Mouse (Mus musculus) liver, embryonic 14.5 days (tissue): ENCODE measurements around the gene Epop. TPM values are rescaled to one million over a fixed set of nuclear protein-coding genes. Genes with fewer than 3 reads are reported as not detected.

ENCODE experiments used
- ATAC-seq: fragments of 200-750 bp; cut with Nextera tagmentation; 2 replicates; pipeline ENCODE4 v1.8.0; 2017; ENCODE audit warnings: moderate number of reproducible peaks, mild to moderate bottlenecking, moderate library complexity; ENCODE audit not compliant: insufficient read depth
- DNase-seq, 3 experiments: peaks; one replicate each; pipeline ENCODE4 v3.0.0-alpha.2; 2012 to 2013; ENCODE audit warnings: low read depth in 3 of 3, low spot score in 3 of 3
- H3K27ac ChIP-seq: fragments of 300-500 bp; sonication (generic); 2 replicates; pipeline ENCODE4 v1.5.1; 2014; ENCODE audit warnings: moderate library complexity, mild to moderate bottlenecking, control low read depth, inconsistent platforms
- H3K27me3 ChIP-seq: fragments of 300-500 bp; sonication (generic); 2 replicates; pipeline ENCODE4 v1.6.1; 2014; ENCODE audit warnings: mild to moderate bottlenecking, low read length, moderate library complexity; ENCODE audit not compliant: control insufficient read depth, insufficient read depth
- H3K36me3 ChIP-seq: fragments of 300-500 bp; sonication (generic); replicated peaks from 2 replicates; pipeline ENCODE4 v1.6.1; 2014; ENCODE audit warnings: low read depth; ENCODE audit not compliant: control insufficient read depth, insufficient read depth
- H3K4me1 ChIP-seq, 2 experiments: fragments of 200-500 bp in 1 of 2; fragments of 300-500 bp in 1 of 2; sonication (generic) in 1 of 2; replicated peaks; 2 replicates each; pipeline ENCODE4 v1.6.1; 2012 to 2014; ENCODE audit warnings: antibody characterized with exemption in 1 of 2, inconsistent platforms in 1 of 2, low read length in 1 of 2; ENCODE audit not compliant: control insufficient read depth in 2 of 2, insufficient read depth in 2 of 2
- H3K4me2 ChIP-seq: fragments of 300-500 bp; sonication (generic); 2 replicates; pipeline ENCODE4 v1.6.1; 2014; ENCODE audit warnings: low read depth, mild to moderate bottlenecking, control low read depth, moderate library complexity
- H3K4me3 ChIP-seq, 2 experiments: fragments of 200-500 bp in 1 of 2; fragments of 300-500 bp in 1 of 2; sonication (generic) in 1 of 2; 2 replicates each; pipeline ENCODE4 v1.5.1; 2012 to 2014; ENCODE audit warnings: low read depth in 2 of 2, low read length in 2 of 2, mild to moderate bottlenecking in 2 of 2, control low read depth in 1 of 2, inconsistent platforms in 1 of 2, moderate library complexity in 1 of 2; ENCODE audit not compliant: insufficient read depth in 1 of 2
- H3K9ac ChIP-seq: fragments of 300-500 bp; sonication (generic); replicated peaks from 2 replicates; pipeline ENCODE4 v1.6.1; 2014; ENCODE audit warnings: mild to moderate bottlenecking, control low read depth, moderate library complexity
- H3K9me3 ChIP-seq: fragments of 300-500 bp; sonication (generic); 2 replicates; pipeline ENCODE4 v1.6.1; 2016; ENCODE audit warnings: low read length, mixed read lengths; ENCODE audit not compliant: control insufficient read depth
- CTCF ChIP-seq: IDR thresholded peaks from 2 replicates; pipeline ENCODE4 v1.5.1; 2016; ENCODE audit warnings: antibody characterized with exemption, low read depth, control low read depth
- EP300 ChIP-seq: IDR thresholded peaks from 2 replicates; pipeline ENCODE4 v1.6.1; 2016; ENCODE audit warnings: antibody characterized with exemption, low read depth
- WGBS: fragments of 180-500 bp; shearing (Covaris S2); extraction: QIAGEN DNeasy Blood & Tissue Kit; methylation state at CpG from one replicate; pipeline ENCODE4 v1.1.7; 2014; ENCODE audit not compliant: insufficient replicate concordance; 5-methylcytosine and 5-hydroxymethylcytosine counted together
- polyA plus RNA-seq, 2 experiments: library from polyadenylated mRNA; depleted of rRNA in 1 of 2; stranded (reverse) in 1 of 2; unstranded in 1 of 2; fragments of >200 nt; fragmentation: Nextera tagmentation in 1 of 2; extraction: Ambion mirVana in 1 of 2; gene quantifications; 2 replicates each; pipeline versions ENCODE4 v1.2.1 to v1.2.3; 2012 to 2014

Epop gene
- polyA plus RNA-seq, 2 experiments, result 0.38 to 0.66 TPM

- H3K9me3 ChIP-seq, result no peaks in the 10 kb centered on the region
- no peak overlapping the region for H3K27ac ChIP-seq
- H3K27me3 ChIP-seq, result peaks cover 2% of the 10 kb centered on the region; the same call in 1 of the 2 replicates
- H3K4me2 ChIP-seq, result no peak overlapping the region
- DNase-seq (no peak), ATAC-seq (no peak)
- WGBS, result 39% methylated on average over 11 of the region's 11 CpGs
- no peaks in the 10 kb centered on the region for H3K36me3 ChIP-seq
- H3K4me1 ChIP-seq, result peaks cover 0 to 3% of the 10 kb centered on the region in 2 experiments; a peak in 2 of 4 replicates
- TF ChIP-seq CTCF (no peak), EP300 (no peak)
- H3K9ac ChIP-seq, result no peak overlapping the region
- H3K4me3 ChIP-seq, result no peak overlapping the region
These were observed 11.1 kb downstream of the Epop start for GRCm38 (mm10) chr11:97618368-97618767.

GRCm38 (mm10) chr11:97615276-97615675, 14.2 kb downstream of the Epop start:
- TF ChIP-seq CTCF (no peak), EP300 (no peak)

GRCm38 (mm10) chr11:97611076-97611475, 18.4 kb downstream of the Epop start:
- WGBS, result 47% methylated on average over 8 of the region's 8 CpGs
- Histone ChIP-seq H3K36me3 (no peaks in the 10 kb centered on the region), H3K9ac (no peak overlapping the region), H3K9me3 (no peaks in the 10 kb centered on the region), H3K27me3 (no peaks in the 10 kb centered on the region), H3K4me2 (no peak overlapping the region), H3K4me3 (no peak overlapping the region), H3K4me1 (no peaks in the 10 kb centered on the region), H3K27ac (no peak overlapping the region)
- TF ChIP-seq CTCF (no peak), EP300 (no peak)
- no peak for ATAC-seq
- DNase-seq, result no peak

More at GRCm38 (mm10) chr11:97615276-97615675, 14.2 kb downstream of the Epop start:
- Histone ChIP-seq H3K9ac (no peak overlapping the region), H3K27ac (no peak overlapping the region), H3K9me3 (no peaks in the 10 kb centered on the region), H3K27me3 (no peaks in the 10 kb centered on the region), H3K4me2 (no peak overlapping the region), H3K36me3 (no peaks in the 10 kb centered on the region), H3K4me1 (peaks cover 0 to 3% of the 10 kb centered on the region in 2 experiments; a peak in 2 of 4 replicates), H3K4me3 (no peak overlapping the region)
- DNase-seq (no peak), ATAC-seq (no peak)
- WGBS, result 58% methylated on average over 4 of the region's 4 CpGs

- H3K27ac ChIP-seq, result no peak overlapping the region
- H3K9ac ChIP-seq, result no peak overlapping the region
- ATAC-seq, result no peak
- no peak overlapping the region for H3K4me2 ChIP-seq
- no peaks in the 10 kb centered on the region for H3K4me1 ChIP-seq
- H3K4me3 ChIP-seq, result no peak overlapping the region
- H3K36me3 ChIP-seq, result no peaks in the 10 kb centered on the region
- no peaks in the 10 kb centered on the region for H3K9me3 ChIP-seq
- TF ChIP-seq CTCF, result no peak
- no peak for TF ChIP-seq EP300
- H3K27me3 ChIP-seq, result no peaks in the 10 kb centered on the region
- no peak for DNase-seq
- WGBS, result 73% methylated on average over 13 of the region's 13 CpGs
These were observed 19.8 kb downstream of the Epop start for GRCm38 (mm10) chr11:97609743-97610142.

- H3K9ac ChIP-seq, result no peak overlapping the region
- no peaks in the 10 kb centered on the region for H3K4me1 ChIP-seq
- ATAC-seq (no peak), DNase-seq (no peak)
- no peaks in the 10 kb centered on the region for H3K36me3 ChIP-seq
- no peaks in the 10 kb centered on the region for H3K27me3 ChIP-seq
- WGBS, result 56% methylated on average over 4 of the region's 4 CpGs
- no peaks in the 10 kb centered on the region for H3K9me3 ChIP-seq
- no peak overlapping the region for H3K4me3 ChIP-seq
- no peak overlapping the region for H3K27ac ChIP-seq
- TF ChIP-seq CTCF (no peak), EP300 (no peak)
- no peak overlapping the region for H3K4me2 ChIP-seq
These were observed 20.6 kb downstream of the Epop start for GRCm38 (mm10) chr11:97608933-97609332.
